Mouse (Mus musculus) heart, adult 2 months (tissue): ENCODE results near the gene Mars2.

Experiments used
- CTCF ChIP-seq: fragments of 200-600 bp; IDR thresholded peaks from 2 replicates; pipeline ENCODE4 v1.8.1; 2022; ENCODE audit warnings: antibody characterized with exemption, mild to moderate bottlenecking, moderate library complexity
- EP300 ChIP-seq: fragments of 200-500 bp; IDR thresholded peaks from 2 replicates; pipeline ENCODE4 v1.6.1; 2011; ENCODE audit warnings: low read depth, low read length, control low read depth; ENCODE audit not compliant: insufficient read depth
- POLR2A ChIP-seq: fragments of 200-500 bp; IDR thresholded peaks from 2 replicates; pipeline ENCODE4 v1.6.1; 2011; ENCODE audit warnings: mild to moderate bottlenecking, low read depth, low read length, control low read depth; ENCODE audit not compliant: insufficient read depth

DNA sequence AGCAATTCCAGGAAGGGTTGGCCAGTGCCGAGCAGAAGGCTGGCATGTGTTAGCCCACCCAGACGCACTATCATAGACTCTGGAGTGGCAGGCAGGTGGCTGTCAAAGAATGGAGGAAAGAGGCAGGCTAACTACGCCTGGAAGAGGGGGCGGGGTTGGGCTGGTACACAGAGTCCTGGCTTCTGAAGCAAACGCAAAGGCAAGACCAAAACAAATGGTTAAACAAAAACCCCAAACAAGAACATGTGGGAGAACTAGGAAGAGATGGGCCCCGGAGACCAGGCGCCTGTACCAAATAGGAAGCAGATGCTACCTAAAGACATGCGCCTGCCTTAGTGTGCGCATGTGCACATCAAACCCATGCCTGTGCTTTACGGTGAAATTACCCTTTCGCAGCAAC is 12.9 kb upstream of the Mars2 start:
- TF ChIP-seq EP300 (no peak), CTCF (no peak), POLR2A (no peak)
